In the genomic region with DNA sequence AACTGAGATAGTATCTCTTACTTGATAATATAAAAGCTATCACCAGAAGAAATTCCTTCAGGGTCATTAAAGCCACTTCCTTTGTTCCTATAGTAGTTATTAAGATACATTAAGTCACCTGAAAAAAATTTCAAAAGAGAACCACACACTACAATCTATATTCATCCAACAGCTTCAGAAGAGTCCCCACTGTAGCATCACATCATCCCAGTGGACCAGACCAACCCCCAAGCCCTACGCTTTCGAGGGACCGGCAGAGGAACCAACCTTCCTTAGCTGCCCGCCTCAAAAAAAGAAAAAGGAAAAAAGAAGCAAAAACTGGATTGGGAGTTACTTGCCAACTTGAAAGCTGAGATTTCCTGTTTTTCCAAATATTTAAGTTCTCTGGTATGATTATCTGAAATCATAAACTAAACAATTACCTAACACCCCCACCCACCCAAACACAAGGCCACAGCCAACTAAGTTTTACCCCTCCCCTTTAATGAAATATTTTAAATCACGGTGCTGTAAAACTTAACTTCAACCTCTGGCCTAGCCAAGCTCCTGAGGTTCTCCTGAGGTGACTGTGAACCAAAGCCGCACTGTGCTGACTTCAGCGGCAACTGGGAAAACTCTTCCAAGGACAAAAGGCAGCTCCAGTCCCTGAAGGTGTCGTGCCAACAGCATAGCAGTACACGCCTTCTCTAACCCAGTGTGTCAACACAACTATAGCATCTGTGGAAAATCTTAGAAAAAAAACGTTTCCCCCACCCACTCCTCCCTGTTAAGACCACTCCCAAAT, we compare ENCODE assay signal across 8 mouse cellular contexts. TPM values are rescaled to one million over a fixed set of nuclear protein-coding genes. Genes with fewer than 3 reads are reported as not detected.
DNase-seq lines count a peak whose midpoint lies in the region; ATAC-seq and TF ChIP-seq lines count a peak whose summit lies in the region.

No protein-coding gene starts in this region.

- H3K79me2 ChIP-seq in myocyte (ENCODE audit: control insufficient read depth, insufficient read depth) = peaks cover 80% of the 10 kb centered on the region

- no peak for TF ChIP-seq CTCF in ES-Bruce4 (IDR thresholded peaks at IDR 0.05; ENCODE audit: low read depth, low read length)
- no peak for TF ChIP-seq CTCF in embryonic fibroblast, embryonic 13.5 days (IDR thresholded peaks at IDR 0.05; ENCODE audit: borderline replicate concordance, insufficient read depth, low read length)
- TF ChIP-seq CTCF in kidney, postnatal 0 days (IDR thresholded peaks at IDR 0.05; ENCODE audit: low read depth) = no peak

- H3K36me3 ChIP-seq in ES-Bruce4 (ENCODE audit: control insufficient read depth, insufficient read depth, low read length, poor library complexity, severe bottlenecking) (peaks cover 58% of the 10 kb centered on the region), myocyte (ENCODE audit: control insufficient read depth, insufficient read depth) (peaks cover 52% of the 10 kb centered on the region)
- peaks cover 34% of the 10 kb centered on the region for H3K36me3 ChIP-seq in kidney, postnatal 0 days (ENCODE audit: insufficient read depth, low read length)

- no peak for TF ChIP-seq EP300 in ES-Bruce4 (IDR thresholded peaks at IDR 0.05; ENCODE audit: insufficient read depth, low read depth, low read length)

- peak; percentile 63 for DNase-seq in embryo, embryonic 10 days (ENCODE audit: low spot score)
- no peak for DNase-seq in embryo, embryonic 11 days
- DNase-seq in kidney, postnatal 0 days (ENCODE audit: low spot score) = peak; percentile 47
- DNase-seq in left cerebral cortex, adult 8-10 months (ENCODE audit: low spot score in 2 of 2) = no peak

- peak overlapping the region; percentile 79 for H3K27ac ChIP-seq in ES-Bruce4 (ENCODE audit: insufficient read depth, low read length)
- peak overlapping the region; percentile 78 for H3K27ac ChIP-seq in embryonic fibroblast, embryonic 13.5 days (ENCODE audit: insufficient read depth, low read length)
- H3K27ac ChIP-seq in kidney, postnatal 0 days = peak overlapping the region; percentile 100

- peaks cover 2% of the 10 kb centered on the region for H3K4me1 ChIP-seq in ES-Bruce4 (ENCODE audit: control insufficient read depth, insufficient read depth, low read length)
- peaks cover 4% of the 10 kb centered on the region; the same call in 1 of the 2 replicates for H3K4me1 ChIP-seq in embryonic fibroblast, embryonic 13.5 days (ENCODE audit: control insufficient read depth, insufficient read depth, low read length)
- peaks cover 22% of the 10 kb centered on the region for H3K4me1 ChIP-seq in kidney, postnatal 0 days (replicated peaks; ENCODE audit: insufficient read depth, low read length)

- no peaks in the 10 kb centered on the region for H3K9me3 ChIP-seq in ES-Bruce4 (replicated peaks; ENCODE audit: control insufficient read depth, insufficient read depth, low read length, poor library complexity, severe bottlenecking)
- no peaks in the 10 kb centered on the region for H3K9me3 ChIP-seq in kidney, postnatal 0 days (replicated peaks; ENCODE audit: low read length)

- H3K27me3 ChIP-seq in ES-Bruce4 (ENCODE audit: control insufficient read depth, insufficient read depth, low read length, poor library complexity, severe bottlenecking) = no peaks in the 10 kb centered on the region
- H3K27me3 ChIP-seq in kidney, postnatal 0 days (ENCODE audit: insufficient read depth, low read length) = no peaks in the 10 kb centered on the region
- H3K27me3 ChIP-seq in myocyte (ENCODE audit: control insufficient read depth, insufficient read depth, insufficient read length) = no peaks in the 10 kb centered on the region

- ATAC-seq in kidney, postnatal 0 days (replicated peaks; ENCODE audit: low FRiP score, low read depth) = no peak
- no peak for ATAC-seq in activated CD4-positive, CD25-positive, alpha-beta regulatory T cell, adult 4 months

- peak overlapping the region; percentile 100 for H3K4me3 ChIP-seq in ES-Bruce4 (ENCODE audit: low read depth, low read length)
- peak overlapping the region; percentile 97 for H3K4me3 ChIP-seq in embryonic fibroblast, embryonic 13.5 days (ENCODE audit: insufficient read depth, low read length)
- peak overlapping the region; percentile 84 for H3K4me3 ChIP-seq in kidney, postnatal 0 days (replicated peaks; ENCODE audit: low read depth, low read length)
- peak overlapping the region; percentile 100 for H3K4me3 ChIP-seq in myocyte

- no peak for TF ChIP-seq POLR2A in ES-Bruce4 (IDR thresholded peaks at IDR 0.05; ENCODE audit: insufficient read depth, low read length)
- peak; percentile 81 for TF ChIP-seq POLR2A in embryonic fibroblast, embryonic 13.5 days (IDR thresholded peaks at IDR 0.05; ENCODE audit: low read depth, low read length)
- peak; percentile 81 for TF ChIP-seq POLR2A in myocyte (IDR thresholded peaks at IDR 0.05; ENCODE audit: insufficient read length, low read depth)

- H3K9ac ChIP-seq in ES-Bruce4 (ENCODE audit: low read depth, poor library complexity, severe bottlenecking) = peak overlapping the region; percentile 88
- H3K9ac ChIP-seq in kidney, postnatal 0 days (ENCODE audit: low read depth, low read length) = peak overlapping the region; percentile 95

- peak overlapping the region; percentile 65 for H3K4me2 ChIP-seq in kidney, postnatal 0 days (ENCODE audit: low read length)
- H3K4me2 ChIP-seq in myocyte (ENCODE audit: low read depth) = peak overlapping the region; percentile 30

- peak overlapping the region; percentile 23 for H3ac ChIP-seq in myocyte (ENCODE audit: control insufficient read depth, insufficient read length)

- WGBS in kidney, postnatal 0 days = under 1% methylated on average over 10 of the region's 10 CpGs

TF ChIP-seq in myocyte, 11 proteins besides CTCF, POLR2A, EP300 and RAD21:
- TF ChIP-seq POLR2AphosphoS2 (IDR thresholded peaks at IDR 0.05; ENCODE audit: insufficient read length, low read depth) (peak; percentile 95), TCF12 (IDR thresholded peaks at IDR 0.05; ENCODE audit: insufficient read depth, poor library complexity, severe bottlenecking) (no peak)

RNA-seq across cellular contexts. Expression of a gene that starts 28.5 kb away (rescaled TPM):
- polyA plus RNA-seq in ES-Bruce4 (2011; ENCODE audit: insufficient read depth, insufficient read length, low read depth, missing spikeins) = 37.1 and 42.8 TPM in 2 replicates
- 78.4 and 83.1 TPM in 2 replicates for polyA plus RNA-seq in embryonic fibroblast, embryonic 13.5 days (2011; ENCODE audit: insufficient read length, low read depth, missing spikeins)
- polyA plus RNA-seq in kidney, postnatal 0 days (2015; fragmentation: Nextera tagmentation; extraction: Ambion mirVana) = 63.5 and 65.1 TPM in 2 replicates
- 73.5 TPM for polyA plus RNA-seq in myocyte (2012; fragmentation: generic; extraction: Trizol)
- total RNA-seq in left cerebral cortex, adult 8-10 months (2022) = 100 to 1,000 TPM in 1 of 4 experiments, 10 to 100 TPM in 3; 88.9 to 100 (median 94.9) TPM
- polyA plus RNA-seq in activated CD4-positive, CD25-positive, alpha-beta regulatory T cell, adult 4 months (2017; shearing (Covaris generic)) = 10 to 100 TPM in 1 of 2 experiments, 1 to 10 TPM in 1; 8.4 to 16.8 TPM

RNA-seq across cellular contexts. Expression of a gene that starts 59.1 kb away (rescaled TPM):
- polyA plus RNA-seq in ES-Bruce4 (2011; ENCODE audit: insufficient read depth, insufficient read length, low read depth, missing spikeins) (5.9 and 8.2 TPM in 2 replicates), myocyte (2012; fragmentation: generic; extraction: Trizol) (100 TPM)
- 119 and 136 TPM in 2 replicates for polyA plus RNA-seq in embryonic fibroblast, embryonic 13.5 days (2011; ENCODE audit: insufficient read length, low read depth, missing spikeins)
- polyA plus RNA-seq in kidney, postnatal 0 days (2015; fragmentation: Nextera tagmentation; extraction: Ambion mirVana) = 22.3 and 23.9 TPM in 2 replicates
- total RNA-seq in left cerebral cortex, adult 8-10 months (2022) = 10 to 100 TPM; 35.0 to 42.2 (median 41.3) TPM
- polyA plus RNA-seq in activated CD4-positive, CD25-positive, alpha-beta regulatory T cell, adult 4 months (2017; shearing (Covaris generic)) = not detected

Comparison
In these comparisons a context has a peak if more than half of its experiments do, and no peak if none do; other contexts are left out.
1. DNase-seq: peak in embryo, embryonic 10 days (single experiment) and kidney, postnatal 0 days (single experiment); none in embryo, embryonic 11 days (single experiment) and left cerebral cortex, adult 8-10 months (0 of 2).
2. Peak in every context shown above with its lines, with median percentiles within 50 percentile points of each other: H3K27ac ChIP-seq and H3K4me3 ChIP-seq.